Mouse (Mus musculus): ENCODE data around the gene Pknox2.

The Pknox2 gene

DNA sequence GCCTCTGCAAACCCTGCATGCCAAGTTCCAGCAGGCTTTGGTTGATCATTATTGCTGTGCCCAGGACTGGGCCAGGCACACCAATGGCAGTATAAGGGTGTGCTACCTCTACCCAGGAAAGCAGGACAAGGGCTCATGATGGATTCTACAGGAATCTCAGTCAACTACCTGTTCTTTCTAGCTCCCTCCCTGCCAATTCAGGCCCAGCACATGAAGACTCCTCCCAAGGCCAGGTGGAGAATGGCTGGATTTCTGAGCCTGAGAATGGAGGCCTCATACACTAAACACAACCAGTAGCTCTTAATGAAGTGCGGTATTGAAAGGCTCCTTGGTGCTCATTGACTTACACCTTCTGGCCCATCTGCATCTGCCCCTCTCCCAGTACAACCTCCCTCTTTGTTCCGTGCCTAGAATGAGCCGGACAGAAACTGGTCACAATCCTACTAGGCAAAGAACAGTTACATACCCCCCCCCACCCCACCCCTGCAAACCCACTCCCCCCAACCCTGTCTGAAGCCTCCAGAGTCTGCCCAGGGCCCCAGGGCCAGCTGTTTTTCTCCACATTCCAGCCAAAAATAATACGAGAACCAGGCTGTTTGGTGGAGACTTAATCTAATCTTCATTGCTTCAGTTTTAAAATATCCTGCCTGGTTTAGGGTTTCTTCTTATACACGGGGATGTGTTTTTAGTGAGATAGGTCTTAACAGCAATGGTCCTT lies 6.6 kb downstream of the Pknox2 start:
- DNase-seq (ENCODE audit: extremely low read depth, low read depth) = no peak

DNA sequence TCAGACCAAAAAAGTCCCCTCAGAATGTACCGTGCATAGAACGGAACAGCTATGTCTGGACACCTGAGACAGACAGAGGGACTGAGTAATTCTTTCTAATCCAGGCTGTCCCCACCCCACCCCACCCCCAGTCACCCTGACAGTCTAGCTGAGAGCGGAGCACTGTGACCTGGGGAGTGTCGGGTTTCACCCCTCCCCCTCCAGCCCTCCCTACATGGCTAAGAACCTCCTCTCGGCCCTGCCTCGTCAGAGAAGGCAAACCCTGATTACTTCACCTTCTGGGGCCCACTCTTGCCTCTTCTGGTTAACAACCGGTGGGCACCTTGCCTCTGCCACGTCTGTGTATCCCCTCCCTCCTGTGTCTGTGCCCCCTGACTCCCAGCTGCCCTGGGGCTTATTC lies 7.7 kb downstream of the Pknox2 start:
- DNase-seq (ENCODE audit: extremely low read depth, low read depth) = no peak

- no peak for DNase-seq (ENCODE audit: extremely low read depth, low read depth)
Measured at GRCm38 (mm10) chr9:37138883-37139282, 8.3 kb downstream of the Pknox2 start.

DNA sequence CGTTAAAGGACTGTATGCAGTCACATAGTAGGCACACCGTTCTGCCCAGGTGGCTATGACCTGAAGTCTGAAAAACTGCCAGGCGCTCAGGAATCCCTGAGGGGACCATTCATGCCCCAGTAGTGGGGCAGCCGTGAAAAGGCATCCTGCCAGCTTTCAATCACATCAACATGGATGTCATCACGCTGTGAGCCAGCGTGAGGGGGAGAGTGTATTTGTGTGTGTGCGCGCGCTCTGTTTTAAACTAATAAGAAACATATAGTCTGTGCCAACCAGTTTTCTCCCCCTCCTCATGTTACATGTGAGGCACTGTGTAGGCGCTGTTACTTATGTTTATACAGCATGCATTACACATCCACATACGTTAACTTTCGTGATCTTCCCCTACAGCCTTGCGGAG lies 10.9 kb downstream of the Pknox2 start:
- no peak for DNase-seq (ENCODE audit: extremely low read depth, low read depth)

DNA sequence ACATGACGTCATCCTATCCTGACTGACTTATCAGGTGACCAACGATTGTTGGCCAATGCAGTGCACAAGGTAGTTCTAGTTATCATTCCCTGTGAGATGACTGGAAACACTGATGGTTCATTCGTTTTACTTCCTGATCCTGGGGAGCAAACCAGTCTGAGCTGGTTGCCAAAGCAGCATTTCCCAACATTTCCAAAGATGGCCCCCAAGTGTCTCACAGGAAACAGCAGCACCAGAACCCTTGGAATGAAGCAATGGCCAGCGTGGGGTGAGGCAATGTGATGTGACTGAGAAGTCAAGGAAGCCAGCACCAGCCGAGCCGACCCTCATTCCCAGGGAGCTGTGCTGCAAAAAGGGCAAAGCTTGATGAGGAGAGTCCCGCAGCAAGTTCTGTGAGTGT lies 13.7 kb downstream of the Pknox2 start:
- DNase-seq (ENCODE audit: extremely low read depth, low read depth) = no peak

DNA sequence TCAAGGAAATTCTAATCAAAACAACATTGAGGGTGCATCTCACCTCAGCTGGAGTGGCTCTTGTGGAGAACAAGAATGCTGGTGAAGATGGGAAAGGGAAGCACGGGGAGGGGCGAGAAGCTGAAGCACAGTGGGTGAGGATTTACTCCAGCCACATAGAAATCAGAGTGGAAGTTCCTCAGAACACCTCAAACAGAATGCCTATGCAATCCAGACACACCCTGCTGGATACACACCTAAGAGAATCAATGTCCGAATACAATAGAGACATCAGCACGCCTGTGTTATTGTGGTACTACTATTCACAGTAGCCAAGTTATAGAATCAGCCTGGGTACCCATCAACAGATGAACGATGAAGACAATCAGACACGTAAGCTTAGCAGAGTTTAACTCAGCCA lies 18.2 kb downstream of the Pknox2 start:
- no peak for DNase-seq (ENCODE audit: extremely low read depth, low read depth)

DNA sequence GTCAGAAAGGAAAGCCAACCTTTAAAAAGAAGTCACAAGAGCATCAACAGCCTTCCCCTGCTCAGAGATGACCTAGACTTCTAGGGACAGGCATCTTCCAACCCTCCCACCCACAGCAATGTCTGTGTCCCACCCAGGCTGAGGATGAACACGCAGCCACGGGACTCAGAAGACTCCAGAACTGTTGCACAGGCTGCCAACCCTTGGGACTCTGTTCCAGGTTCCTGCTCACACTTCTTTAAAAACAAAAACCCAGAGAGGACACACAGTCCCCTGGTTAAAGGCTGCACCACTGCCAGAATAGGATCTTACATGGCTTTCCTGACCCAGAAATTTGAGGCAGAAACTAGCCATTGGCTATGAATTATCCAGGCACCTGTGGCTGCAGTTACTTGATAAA lies 21.0 kb downstream of the Pknox2 start:
- no peak for DNase-seq (ENCODE audit: extremely low read depth, low read depth)

- DNase-seq (ENCODE audit: extremely low read depth, low read depth) = no peak
Measured at GRCm38 (mm10) chr9:37124696-37125480, 22.3 kb downstream of the Pknox2 start.

GRCm38 (mm10) chr9:37123384-37123783 lies 23.8 kb downstream of the Pknox2 start:
- DNase-seq (ENCODE audit: extremely low read depth, low read depth) = no peak

GRCm38 (mm10) chr9:37122971-37123370 lies 24.2 kb downstream of the Pknox2 start:
- DNase-seq (ENCODE audit: extremely low read depth, low read depth) = no peak

DNA sequence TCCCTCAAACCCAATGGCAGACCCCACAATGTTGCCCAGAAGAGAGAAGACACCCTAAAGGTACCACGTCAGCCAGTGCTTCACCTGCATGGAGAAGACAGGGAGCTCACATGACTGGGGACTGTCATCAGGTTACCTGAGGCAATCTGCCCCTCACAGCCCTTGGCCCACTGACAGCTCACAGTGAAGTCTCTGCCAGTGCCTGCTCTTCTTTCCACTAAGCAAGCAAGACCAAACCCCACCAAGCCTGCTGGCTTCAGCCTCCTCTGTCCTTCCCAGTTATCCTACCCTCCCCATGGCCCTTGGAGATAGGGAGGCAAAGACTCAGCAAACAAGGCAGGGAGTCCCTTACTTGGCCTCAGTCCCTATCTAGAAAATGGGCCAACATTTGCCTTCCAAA lies 24.8 kb downstream of the Pknox2 start:
- DNase-seq (ENCODE audit: extremely low read depth, low read depth) = no peak

GRCm38 (mm10) chr9:37121761-37122331 lies 25.4 kb downstream of the Pknox2 start:
- no peak for DNase-seq (ENCODE audit: extremely low read depth, low read depth)

GRCm38 (mm10) chr9:37120801-37121200 lies 26.4 kb downstream of the Pknox2 start:
- DNase-seq (ENCODE audit: extremely low read depth, low read depth) = no peak

DNA sequence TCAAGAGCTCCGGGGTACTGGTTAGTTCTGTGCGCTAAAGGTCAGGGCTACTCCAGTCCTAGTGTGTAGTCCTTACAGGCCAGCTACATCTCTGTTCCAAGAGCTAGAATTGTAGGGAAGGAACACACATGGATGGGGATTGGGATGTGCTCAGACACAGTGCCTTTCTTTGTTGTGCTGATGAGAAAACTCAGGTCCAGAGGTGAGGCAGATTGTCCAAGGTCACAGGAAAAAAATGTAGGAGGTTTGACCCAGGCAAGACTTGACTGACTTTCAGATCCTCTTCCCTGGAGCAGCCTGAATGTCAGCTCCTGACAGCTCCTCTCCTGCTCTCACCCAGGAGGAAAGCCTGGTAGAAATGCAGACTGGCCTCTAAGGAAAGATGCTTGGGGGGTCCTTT lies 29.7 kb downstream of the Pknox2 start:
- DNase-seq (ENCODE audit: extremely low read depth, low read depth) = no peak

DNA sequence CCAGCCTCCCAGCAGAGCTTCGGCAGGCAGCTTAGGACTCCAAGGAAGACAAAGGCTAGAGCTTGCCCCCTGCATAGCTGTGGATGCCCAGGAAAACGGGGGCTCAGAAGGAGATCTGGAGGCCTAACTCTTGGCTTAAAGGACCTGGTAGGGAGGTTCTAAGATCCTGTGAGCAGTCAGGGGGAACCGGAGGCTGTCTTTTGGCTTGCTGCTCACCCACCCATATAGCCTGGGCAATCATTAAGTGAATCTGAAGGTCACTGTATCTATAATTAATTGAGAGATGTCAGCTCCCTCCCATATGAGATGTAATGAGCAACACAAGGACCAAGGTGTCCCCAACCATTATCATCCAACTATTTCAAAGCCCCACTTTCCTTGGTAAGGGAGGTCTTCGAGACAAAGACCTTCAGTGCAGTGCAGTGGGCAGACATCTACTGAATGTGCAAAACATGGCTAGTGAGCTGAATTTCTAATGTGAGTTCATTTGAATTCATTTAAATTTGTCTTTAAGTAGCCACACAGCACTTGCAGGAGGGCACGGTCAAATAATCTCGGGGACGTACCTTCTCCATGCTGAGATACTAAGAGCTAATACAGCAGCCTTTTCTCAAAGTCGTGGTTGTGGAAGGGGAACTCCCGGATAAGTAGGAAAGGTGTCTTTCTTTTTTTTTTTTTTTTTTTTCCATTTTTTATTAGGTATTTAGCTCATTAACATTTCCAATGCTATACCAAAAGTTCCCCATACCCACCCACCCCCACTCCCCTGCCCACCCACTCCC lies 30.4 kb downstream of the Pknox2 start:
- no peak for DNase-seq (ENCODE audit: extremely low read depth, low read depth)

DNA sequence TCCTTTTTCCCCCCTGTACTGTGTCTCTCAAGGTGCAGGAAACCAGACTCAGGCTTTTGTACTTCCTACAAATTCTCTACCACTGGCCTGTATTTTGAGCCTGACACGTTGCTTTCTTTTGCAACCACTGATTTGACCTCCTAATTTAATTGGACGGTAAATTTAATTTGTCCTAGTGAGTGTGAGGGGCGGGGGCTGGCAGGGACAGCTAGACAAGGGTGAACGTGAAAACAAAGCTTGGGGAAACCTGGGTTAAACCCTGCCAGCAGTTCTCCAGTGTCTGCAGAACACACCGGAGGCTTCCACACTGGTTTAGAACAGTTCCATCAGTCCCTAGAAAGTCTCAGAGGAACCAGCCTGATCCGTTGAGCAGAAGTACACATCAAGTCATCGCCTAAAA lies 31.4 kb downstream of the Pknox2 start:
- no peak for DNase-seq (ENCODE audit: extremely low read depth, low read depth)

GRCm38 (mm10) chr9:37114286-37115267 lies 32.6 kb downstream of the Pknox2 start:
- no peak for DNase-seq (ENCODE audit: extremely low read depth, low read depth)

- DNase-seq (ENCODE audit: extremely low read depth, low read depth) = no peak
Measured at GRCm38 (mm10) chr9:37107546-37107945, 39.7 kb downstream of the Pknox2 start.

DNA sequence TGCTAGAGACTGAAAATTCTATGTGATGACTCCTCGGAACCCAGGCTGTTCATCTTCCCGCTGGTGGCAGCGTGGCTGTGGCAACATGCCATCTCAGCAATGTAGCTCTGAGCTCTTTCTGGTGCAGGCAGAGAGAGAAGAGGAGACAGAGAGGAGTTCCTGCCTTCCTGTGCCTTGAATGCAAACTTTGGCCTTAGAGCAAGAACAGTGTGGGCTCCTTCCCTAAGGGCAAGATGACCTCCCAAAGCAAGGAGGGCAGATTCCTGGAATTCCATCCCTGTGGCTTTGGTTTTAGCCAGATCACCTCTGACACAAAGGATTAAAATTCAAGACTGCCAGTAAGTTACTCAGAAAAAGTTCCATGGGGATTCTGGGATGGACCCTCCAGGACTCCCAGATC lies 40.4 kb downstream of the Pknox2 start:
- DNase-seq (ENCODE audit: extremely low read depth, low read depth) = no peak

DNA sequence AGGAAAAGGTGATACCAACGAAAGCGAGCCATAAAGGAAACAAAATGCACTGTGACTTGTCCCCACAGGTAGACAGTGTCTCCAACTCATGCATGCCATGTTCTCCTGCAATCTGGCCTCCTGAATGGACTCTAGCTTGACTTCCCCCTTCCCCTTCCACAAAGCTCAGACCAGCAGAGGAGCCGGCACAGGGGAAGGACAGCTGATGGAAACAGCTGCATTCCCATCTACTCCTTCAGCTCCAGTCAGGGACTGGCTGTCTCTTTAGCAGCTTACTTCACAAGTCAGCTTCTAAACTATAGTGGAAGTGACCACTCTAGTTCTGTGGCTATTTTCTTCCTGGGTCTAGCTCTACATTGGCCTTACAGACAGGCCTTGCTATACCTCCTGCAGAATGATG lies 43.0 kb downstream of the Pknox2 start:
- DNase-seq (ENCODE audit: extremely low read depth, low read depth) = no peak

- no peak for DNase-seq (ENCODE audit: extremely low read depth, low read depth)
Measured at GRCm38 (mm10) chr9:37103778-37104177, 43.4 kb downstream of the Pknox2 start.
